Mouse (Mus musculus): ENCODE results near the gene Gmcl1.

- no peak for TF ChIP-seq POLR2A (IDR thresholded peaks at IDR 0.05; ENCODE audit: extremely low read depth, insufficient read depth, low read length)
- no peak for TF ChIP-seq CTCF (IDR thresholded peaks at IDR 0.05; ENCODE audit: low read depth, low read length)
These were observed 3.6 kb upstream of the Gmcl1 start for GRCm38 (mm10) chr6:86736830-86737229.
